13 mouse cellular contexts compared by ENCODE assay signal in the genomic region with DNA sequence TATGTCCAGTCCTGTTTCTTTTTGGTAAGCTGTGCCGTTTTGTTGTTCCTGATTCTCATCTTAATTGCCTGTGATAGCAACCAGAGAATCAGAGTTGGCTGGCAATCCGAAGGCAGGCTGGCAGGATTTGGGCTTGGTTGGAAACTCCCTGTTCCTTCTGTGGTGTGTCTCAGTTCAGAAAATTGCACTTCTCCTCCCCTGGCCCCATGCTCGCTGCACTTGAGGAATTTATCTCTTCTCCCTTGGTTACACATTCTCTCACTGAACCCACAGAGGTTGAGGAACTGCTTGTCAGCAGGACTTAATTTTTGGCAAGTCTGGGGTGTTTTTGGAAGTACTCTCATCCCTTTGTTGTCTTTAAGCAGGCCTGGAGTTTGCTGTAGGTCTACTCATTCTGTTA. TPM values are rescaled to one million over a fixed set of nuclear protein-coding genes. Genes with fewer than 3 reads are reported as not detected.
DNase-seq lines count a peak whose midpoint lies in the region; ATAC-seq and TF ChIP-seq lines count a peak whose summit lies in the region.
"Had no signal": no experiment of that assay in that cellular context is flagged by ENCODE, and none has a peak within 500 bp of the region (broad histone marks: within the 10 kb centered on the region; RNA-seq: fewer than 3 reads in every experiment).

No protein-coding gene starts in this region.

- no peaks in the 10 kb centered on the region for H3K27me3 ChIP-seq in embryonic facial prominence, embryonic 14.5 days (replicated peaks; ENCODE audit: control insufficient read depth, insufficient read depth, low read length)
- H3K27me3 ChIP-seq in embryonic facial prominence, embryonic 10.5 days (replicated peaks; ENCODE audit: low read depth, poor library complexity, severe bottlenecking) = no peaks in the 10 kb centered on the region
- H3K27me3 ChIP-seq in lung, postnatal 0 days (replicated peaks; ENCODE audit: insufficient read depth, low read length) = no peaks in the 10 kb centered on the region

- TF ChIP-seq EP300 in lung, postnatal 0 days (IDR thresholded peaks at IDR 0.05) = no peak

- no peaks in the 10 kb centered on the region for H3K36me3 ChIP-seq in embryonic facial prominence, embryonic 14.5 days (ENCODE audit: control insufficient read depth, insufficient read depth, low read length)
- no peaks in the 10 kb centered on the region for H3K36me3 ChIP-seq in embryonic facial prominence, embryonic 10.5 days (replicated peaks)
- H3K36me3 ChIP-seq in lung, postnatal 0 days (ENCODE audit: insufficient read depth, low read length) = no peaks in the 10 kb centered on the region

- no peaks in the 10 kb centered on the region for H3K9me3 ChIP-seq in embryonic facial prominence, embryonic 14.5 days (ENCODE audit: control insufficient read depth, low read length)
- no peaks in the 10 kb centered on the region for H3K9me3 ChIP-seq in embryonic facial prominence, embryonic 10.5 days
- H3K9me3 ChIP-seq in lung, postnatal 0 days (ENCODE audit: low read length) = no peaks in the 10 kb centered on the region

- no peak overlapping the region for H3K4me2 ChIP-seq in embryonic facial prominence, embryonic 14.5 days (ENCODE audit: low read depth, low read length)
- H3K4me2 ChIP-seq in lung, postnatal 0 days (replicated peaks; ENCODE audit: low read depth, low read length) = no peak overlapping the region

- 43% methylated on average over 3 of the region's 3 CpGs for WGBS in embryonic facial prominence, embryonic 14.5 days
- WGBS in embryonic facial prominence, embryonic 10.5 days = 69% methylated on average over 3 of the region's 3 CpGs
- WGBS in lung, postnatal 0 days = 42% methylated on average over 3 of the region's 3 CpGs

- H3K27ac ChIP-seq in embryonic facial prominence, embryonic 14.5 days (replicated peaks; ENCODE audit: low read depth, low read length) = no peak overlapping the region
- no peak overlapping the region for H3K27ac ChIP-seq in embryonic facial prominence, embryonic 10.5 days (replicated peaks)
- H3K27ac ChIP-seq in lung, postnatal 0 days (ENCODE audit: low read length) = no peak overlapping the region

- ATAC-seq in embryonic facial prominence, embryonic 14.5 days (ENCODE audit: low read depth) = peak; percentile 33; the same call in 1 of the 2 replicates
- no peak for ATAC-seq in lung, postnatal 0 days
- ATAC-seq: inflammation-experienced regulatory T-cells, adult 6 months had no signal

- no peak overlapping the region for H3K9ac ChIP-seq in embryonic facial prominence, embryonic 14.5 days (ENCODE audit: low read depth, low read length)
- no peak overlapping the region for H3K9ac ChIP-seq in lung, postnatal 0 days (replicated peaks; ENCODE audit: low read depth)

- peak; percentile 76 for DNase-seq in embryonic facial prominence, embryonic 14.5 days (ENCODE audit: low spot score)
- no peak for DNase-seq in embryonic facial prominence, embryonic 10.5 days (ENCODE audit: low spot score)
- peak; percentile 5 to 12 for DNase-seq in lung, adult 18-20 months
- no peak for DNase-seq in lung, postnatal 0 days (ENCODE audit: low spot score)
- peak; percentile 70 for DNase-seq in adipocyte (ENCODE audit: low spot score)
- peak; percentile 53 for DNase-seq in kidney, postnatal 10 days
- DNase-seq in retina, embryonic 14.5 days (ENCODE audit: low spot score) = no peak
- no peak for DNase-seq in cerebellum, postnatal 4 days (ENCODE audit: low spot score in 2 of 2)
- DNase-seq: adrenal gland, postnatal 25 days; cerebellum, postnatal 25 days; lung, postnatal 10 days had no signal

- H3K4me3 ChIP-seq in embryonic facial prominence, embryonic 14.5 days (ENCODE audit: low read depth, low read length) = no peak overlapping the region
- H3K4me3 ChIP-seq in embryonic facial prominence, embryonic 10.5 days = no peak overlapping the region
- no peak overlapping the region for H3K4me3 ChIP-seq in lung, postnatal 0 days (ENCODE audit: low read depth, low read length)
- H3K4me3 ChIP-seq: myocyte had no signal

- no peaks in the 10 kb centered on the region for H3K4me1 ChIP-seq in embryonic facial prominence, embryonic 14.5 days (ENCODE audit: control insufficient read depth, insufficient read depth, low read length)
- H3K4me1 ChIP-seq in embryonic facial prominence, embryonic 10.5 days = no peaks in the 10 kb centered on the region
- no peaks in the 10 kb centered on the region for H3K4me1 ChIP-seq in lung, postnatal 0 days (ENCODE audit: insufficient read depth, low read depth, low read length)

- TF ChIP-seq CTCF in lung, postnatal 0 days (IDR thresholded peaks at IDR 0.05) = no peak

RNA-seq across cellular contexts. Expression of a gene that starts 29.3 kb away (rescaled TPM):
- polyA plus RNA-seq in embryonic facial prominence, embryonic 14.5 days (2014; fragmentation: Nextera tagmentation; extraction: Ambion mirVana) = 22.8 and 25.4 TPM in 2 replicates
- polyA plus RNA-seq in embryonic facial prominence, embryonic 10.5 days (2016; fragmentation: Nextera tagmentation; extraction: Ambion mirVana) = 2.5 and 4.0 TPM in 2 replicates
- 7.0 and 8.0 TPM in 2 replicates for polyA plus RNA-seq in lung, postnatal 0 days (2015; fragmentation: Nextera tagmentation; extraction: Ambion mirVana)
- polyA plus RNA-seq: inflammation-experienced regulatory T-cells, adult 6 months had no signal

Comparison
In these comparisons a context has a peak if more than half of its experiments do, and no peak if none do; other contexts are left out.
1. DNase-seq: peak in embryonic facial prominence, embryonic 14.5 days (single experiment), lung, adult 18-20 months (2 of 2), adipocyte (single experiment) and kidney, postnatal 10 days (single experiment); none in embryonic facial prominence, embryonic 10.5 days (single experiment), lung, postnatal 0 days (single experiment), retina, embryonic 14.5 days (single experiment) and cerebellum, postnatal 4 days (0 of 2).